Mouse (Mus musculus) midbrain, embryonic 15.5 days (tissue): ENCODE data around the gene Cacng5. TPM values are rescaled to one million over a fixed set of nuclear protein-coding genes. Genes with fewer than 3 reads are reported as not detected.

Experiments used
- polyA plus RNA-seq: library from polyadenylated mRNA; unstranded; fragments of >200 nt; fragmentation: Nextera tagmentation; extraction: Ambion mirVana; gene quantifications from 2 replicates; pipeline ENCODE4 v1.2.1, GENCODE M21; 2015

Cacng5 gene
- polyA plus RNA-seq, 1 experiment from 2014 or later: 9.7 TPM

Other genes with a start within 250 kb of the Cacng5 start
- gene Cacng1, start 198.5 kb downstream of the Cacng5 start, polyA plus RNA-seq: 0.22 and 0.23 TPM in 2 replicates
- gene Cacng4, start 120.5 kb downstream of the Cacng5 start, polyA plus RNA-seq: 61.5 and 68.6 TPM in 2 replicates